ENCODE assay signal across 23 mouse cellular contexts in genomic region chr11:28835141-28835540, GRCm38 (mm10). TPM values are rescaled to one million over a fixed set of nuclear protein-coding genes. Genes with fewer than 3 reads are reported as not detected.
DNase-seq lines count a peak whose midpoint lies in the region; ATAC-seq and TF ChIP-seq lines count a peak whose summit lies in the region.
"Had no signal": no experiment of that assay in that cellular context is flagged by ENCODE, and none has a peak within 500 bp of the region (broad histone marks: within the 10 kb centered on the region; RNA-seq: fewer than 3 reads in every experiment).

No protein-coding gene starts in this region.

- no peak overlapping the region for H3K4me3 ChIP-seq in embryonic facial prominence, embryonic 12.5 days
- H3K4me3 ChIP-seq in embryonic facial prominence, embryonic 10.5 days: no peak overlapping the region
- H3K4me3 ChIP-seq in embryonic facial prominence, embryonic 13.5 days: no peak overlapping the region
- H3K4me3 ChIP-seq in embryonic facial prominence, embryonic 14.5 days (ENCODE audit: low read depth, low read length): no peak overlapping the region
- no peak overlapping the region for H3K4me3 ChIP-seq in limb, embryonic 13.5 days
- H3K4me3 ChIP-seq in lung, adult 2 months (replicated peaks; ENCODE audit: extremely low read depth, low read depth, low read length): no peak overlapping the region
- H3K4me3 ChIP-seq: embryonic facial prominence, embryonic 15.5 days; forebrain, embryonic 13.5 days; forebrain, embryonic 15.5 days had no signal

- no peak for DNase-seq in embryonic facial prominence, embryonic 10.5 days (ENCODE audit: low spot score)
- DNase-seq in embryonic facial prominence, embryonic 14.5 days (ENCODE audit: low spot score): no peak
- DNase-seq in gastrocnemius, postnatal 25 days: no peak
- no peak for DNase-seq in yolk sac, embryonic 10.5 days (ENCODE audit: low spot score)
- DNase-seq in lung, adult 2 months: no peak
- DNase-seq: adrenal gland, adult 2 months; adrenal gland, postnatal 10 days; adrenal gland, postnatal 25 days; cerebellum, adult 11 months; cerebellum, adult 18-20 months; cerebellum, adult 8-10 months; cerebellum, adult 9-11 months; cerebellum, postnatal 14 days; cerebellum, postnatal 36 days; forebrain, postnatal 0 days had no signal

- peak; percentile 52; the same call in 1 of the 2 replicates for ATAC-seq in embryonic facial prominence, embryonic 12.5 days (ENCODE audit: insufficient number of reproducible peaks, insufficient read depth, low FRiP score, low TSS enrichment)
- ATAC-seq in embryonic facial prominence, embryonic 13.5 days (ENCODE audit: insufficient number of reproducible peaks, insufficient read depth, low FRiP score, low TSS enrichment, low read depth): no peak
- ATAC-seq in embryonic facial prominence, embryonic 14.5 days (ENCODE audit: low read depth): peak; percentile 30; the same call in 1 of the 2 replicates
- peak; percentile 84 for ATAC-seq in limb, embryonic 13.5 days (ENCODE audit: low FRiP score, low read depth)
- ATAC-seq: forebrain, embryonic 13.5 days; forebrain, embryonic 15.5 days; forebrain, postnatal 0 days had no signal

- no peak overlapping the region for H3K4me2 ChIP-seq in embryonic facial prominence, embryonic 12.5 days (replicated peaks)
- H3K4me2 ChIP-seq in embryonic facial prominence, embryonic 13.5 days: no peak overlapping the region
- no peak overlapping the region for H3K4me2 ChIP-seq in embryonic facial prominence, embryonic 14.5 days (ENCODE audit: low read depth, low read length)
- no peak overlapping the region for H3K4me2 ChIP-seq in limb, embryonic 13.5 days (replicated peaks)
- H3K4me2 ChIP-seq: embryonic facial prominence, embryonic 15.5 days; forebrain, embryonic 13.5 days; forebrain, embryonic 15.5 days had no signal

- H3K4me1 ChIP-seq in embryonic facial prominence, embryonic 12.5 days: 0 out of 2 replicates have a peak, but pooled peaks cover 9% of the 10 kb centered on the region
- H3K4me1 ChIP-seq in embryonic facial prominence, embryonic 10.5 days: 0 out of 2 replicates have a peak, but pooled peaks cover 3% of the 10 kb centered on the region
- 0 out of 2 replicates have a peak, but pooled peaks cover 7% of the 10 kb centered on the region for H3K4me1 ChIP-seq in embryonic facial prominence, embryonic 13.5 days
- peaks cover 14% of the 10 kb centered on the region for H3K4me1 ChIP-seq in embryonic facial prominence, embryonic 14.5 days (ENCODE audit: control insufficient read depth, insufficient read depth, low read length)
- peaks cover 27% of the 10 kb centered on the region for H3K4me1 ChIP-seq in limb, embryonic 13.5 days
- no peaks in the 10 kb centered on the region for H3K4me1 ChIP-seq in lung, adult 2 months (ENCODE audit: control insufficient read depth, insufficient read depth, low read length)
- H3K4me1 ChIP-seq: embryonic facial prominence, embryonic 15.5 days; forebrain, embryonic 13.5 days; forebrain, embryonic 15.5 days had no signal

- H3K36me3 ChIP-seq in embryonic facial prominence, embryonic 12.5 days: no peaks in the 10 kb centered on the region
- H3K36me3 ChIP-seq in embryonic facial prominence, embryonic 10.5 days (replicated peaks): no peaks in the 10 kb centered on the region
- H3K36me3 ChIP-seq in embryonic facial prominence, embryonic 13.5 days: no peaks in the 10 kb centered on the region
- H3K36me3 ChIP-seq in embryonic facial prominence, embryonic 14.5 days (ENCODE audit: control insufficient read depth, insufficient read depth, low read length): no peaks in the 10 kb centered on the region
- H3K36me3 ChIP-seq in limb, embryonic 13.5 days: no peaks in the 10 kb centered on the region
- H3K36me3 ChIP-seq: embryonic facial prominence, embryonic 15.5 days; forebrain, embryonic 15.5 days had no signal

- no peak overlapping the region for H3K27ac ChIP-seq in embryonic facial prominence, embryonic 12.5 days
- H3K27ac ChIP-seq in embryonic facial prominence, embryonic 10.5 days (replicated peaks): no peak overlapping the region
- 0 out of 2 replicates have a peak overlapping the region, but pooled peaks have one; percentile 35 for H3K27ac ChIP-seq in embryonic facial prominence, embryonic 13.5 days
- peak overlapping the region; percentile 28; the same call in 1 of the 2 replicates for H3K27ac ChIP-seq in embryonic facial prominence, embryonic 14.5 days (replicated peaks; ENCODE audit: low read depth, low read length)
- no peak overlapping the region for H3K27ac ChIP-seq in limb, embryonic 13.5 days
- H3K27ac ChIP-seq: embryonic facial prominence, embryonic 15.5 days; forebrain, embryonic 13.5 days; forebrain, embryonic 15.5 days had no signal

- no peak for TF ChIP-seq POLR2A in lung, adult 2 months (IDR thresholded peaks at IDR 0.05; ENCODE audit: borderline replicate concordance, extremely low read depth, low read depth, low read length)

- H3K27me3 ChIP-seq in embryonic facial prominence, embryonic 12.5 days: no peaks in the 10 kb centered on the region
- no peaks in the 10 kb centered on the region for H3K27me3 ChIP-seq in embryonic facial prominence, embryonic 10.5 days (replicated peaks; ENCODE audit: low read depth, poor library complexity, severe bottlenecking)
- H3K27me3 ChIP-seq in embryonic facial prominence, embryonic 13.5 days: no peaks in the 10 kb centered on the region
- no peaks in the 10 kb centered on the region for H3K27me3 ChIP-seq in embryonic facial prominence, embryonic 14.5 days (replicated peaks; ENCODE audit: control insufficient read depth, insufficient read depth, low read length)
- no peaks in the 10 kb centered on the region for H3K27me3 ChIP-seq in limb, embryonic 13.5 days
- H3K27me3 ChIP-seq: embryonic facial prominence, embryonic 15.5 days; forebrain, embryonic 13.5 days; forebrain, embryonic 15.5 days had no signal

- no peak for TF ChIP-seq CTCF in lung, adult 2 months (IDR thresholded peaks at IDR 0.05; ENCODE audit: insufficient read depth, low read length)

- no peaks in the 10 kb centered on the region for H3K9me3 ChIP-seq in embryonic facial prominence, embryonic 12.5 days
- no peaks in the 10 kb centered on the region for H3K9me3 ChIP-seq in embryonic facial prominence, embryonic 10.5 days
- H3K9me3 ChIP-seq in embryonic facial prominence, embryonic 13.5 days: no peaks in the 10 kb centered on the region
- no peaks in the 10 kb centered on the region for H3K9me3 ChIP-seq in embryonic facial prominence, embryonic 14.5 days (ENCODE audit: control insufficient read depth, low read length)
- H3K9me3 ChIP-seq in limb, embryonic 13.5 days: no peaks in the 10 kb centered on the region
- H3K9me3 ChIP-seq: embryonic facial prominence, embryonic 15.5 days; forebrain, embryonic 13.5 days; forebrain, embryonic 15.5 days had no signal

- H3K9ac ChIP-seq in embryonic facial prominence, embryonic 12.5 days: no peak overlapping the region
- no peak overlapping the region for H3K9ac ChIP-seq in embryonic facial prominence, embryonic 13.5 days
- H3K9ac ChIP-seq in embryonic facial prominence, embryonic 14.5 days (ENCODE audit: low read depth, low read length): no peak overlapping the region
- no peak overlapping the region for H3K9ac ChIP-seq in limb, embryonic 13.5 days
- H3K9ac ChIP-seq: embryonic facial prominence, embryonic 15.5 days; forebrain, embryonic 13.5 days; forebrain, embryonic 15.5 days; forebrain, postnatal 0 days had no signal

RNA-seq across cellular contexts. Expression of gene Efemp1, which starts 17.9 kb away (rescaled TPM):
- polyA plus RNA-seq in embryonic facial prominence, embryonic 12.5 days (2016; fragmentation: Nextera tagmentation; extraction: Ambion mirVana): 52.7 and 58.8 TPM in 2 replicates
- 5.5 and 10.2 TPM in 2 replicates for polyA plus RNA-seq in embryonic facial prominence, embryonic 10.5 days (2016; fragmentation: Nextera tagmentation; extraction: Ambion mirVana)
- polyA plus RNA-seq in embryonic facial prominence, embryonic 13.5 days (2015; fragmentation: Nextera tagmentation; extraction: Ambion mirVana): 69.0 and 71.5 TPM in 2 replicates
- 64.5 and 74.7 TPM in 2 replicates for polyA plus RNA-seq in embryonic facial prominence, embryonic 14.5 days (2014; fragmentation: Nextera tagmentation; extraction: Ambion mirVana)
- polyA plus RNA-seq in limb, embryonic 13.5 days (2015; fragmentation: Nextera tagmentation; extraction: Ambion mirVana): 36.3 and 41.8 TPM in 2 replicates
- total RNA-seq in gastrocnemius, postnatal 25 days (2021): 10 to 100 TPM in 1 of 2 experiments, 1 to 10 TPM in 1; 8.1 to 14.1 TPM
- 112 and 121 TPM in 2 replicates for polyA plus RNA-seq in lung, adult 2 months (2012; rRNA removed)
- total RNA-seq: common myeloid progenitor, adult 5-6 weeks; MEL had no signal

Comparison
In these comparisons a context has a peak if more than half of its experiments do, and no peak if none do; other contexts are left out.
1. H3K27ac ChIP-seq: peak in embryonic facial prominence, embryonic 13.5 days (single experiment) and embryonic facial prominence, embryonic 14.5 days (single experiment); none in embryonic facial prominence, embryonic 12.5 days (single experiment), embryonic facial prominence, embryonic 10.5 days (single experiment) and limb, embryonic 13.5 days (single experiment).